Mouse (Mus musculus): ENCODE data around the gene Tmem132c. TPM values are rescaled to one million over a fixed set of nuclear protein-coding genes. Genes with fewer than 3 reads are reported as not detected.

The Tmem132c gene
- total RNA-seq, 1 experiment from 2014 or later: 1.3 TPM

DNA sequence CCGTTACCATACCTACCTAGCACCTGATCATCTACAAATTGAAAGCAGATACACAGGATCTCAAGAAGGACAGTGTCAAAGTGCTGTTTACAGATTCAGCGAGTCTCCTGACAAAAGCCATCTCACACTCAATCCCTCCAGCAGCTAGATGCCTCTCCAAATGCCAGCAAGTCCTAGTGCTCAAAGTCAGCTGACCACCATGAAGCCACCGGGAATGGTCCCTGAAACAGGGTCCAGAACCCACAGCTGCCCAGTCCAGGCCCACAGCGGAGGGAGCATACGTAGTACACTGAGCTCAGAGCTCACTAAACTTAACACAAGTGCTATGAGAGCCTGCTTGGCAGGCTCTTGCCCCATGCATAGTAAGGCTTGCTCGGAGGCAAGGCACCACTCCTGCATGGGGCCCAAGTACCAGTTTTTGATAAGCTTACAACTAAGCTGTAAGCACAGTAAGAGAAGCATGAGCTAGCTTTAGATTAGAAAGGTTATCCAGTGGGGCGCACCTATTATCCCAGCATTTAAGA, 367.6 kb downstream of the Tmem132c start:
- no peak for DNase-seq

DNA sequence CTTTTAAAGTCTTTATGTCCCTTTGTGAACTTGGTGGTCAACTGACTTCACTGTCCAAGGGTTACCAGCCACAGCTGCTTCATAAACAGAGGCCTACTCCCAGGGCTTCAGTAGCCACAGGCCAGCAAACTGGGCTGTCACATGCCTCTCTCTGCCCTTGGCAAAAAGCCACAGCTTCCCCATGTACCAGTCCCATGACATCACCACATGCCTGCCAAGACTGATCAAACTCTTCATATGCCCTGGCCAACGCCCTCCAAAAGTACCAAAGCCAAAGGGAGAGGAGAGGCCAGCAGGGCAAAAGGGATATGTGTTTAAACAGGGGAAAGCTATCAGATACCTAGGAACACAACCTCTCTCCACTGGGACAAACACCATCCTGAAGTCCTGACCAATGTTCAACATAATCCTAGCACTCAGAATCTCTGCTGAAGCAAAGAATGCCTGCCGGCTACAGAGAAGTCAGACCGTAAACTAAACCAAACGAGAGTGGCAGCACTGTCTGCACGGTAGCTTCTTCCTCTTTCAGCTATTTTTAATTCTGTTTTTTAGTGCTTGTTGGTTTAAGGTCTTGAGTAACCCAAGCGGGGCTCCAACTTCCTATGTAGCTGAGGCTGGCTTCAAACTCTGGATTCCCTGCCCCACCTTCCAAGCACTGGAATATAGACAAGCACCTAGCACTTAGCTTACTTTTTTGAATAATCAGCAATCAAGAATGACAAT, 369.3 kb downstream of the Tmem132c start:
- peak; percentile 39 for DNase-seq

DNA sequence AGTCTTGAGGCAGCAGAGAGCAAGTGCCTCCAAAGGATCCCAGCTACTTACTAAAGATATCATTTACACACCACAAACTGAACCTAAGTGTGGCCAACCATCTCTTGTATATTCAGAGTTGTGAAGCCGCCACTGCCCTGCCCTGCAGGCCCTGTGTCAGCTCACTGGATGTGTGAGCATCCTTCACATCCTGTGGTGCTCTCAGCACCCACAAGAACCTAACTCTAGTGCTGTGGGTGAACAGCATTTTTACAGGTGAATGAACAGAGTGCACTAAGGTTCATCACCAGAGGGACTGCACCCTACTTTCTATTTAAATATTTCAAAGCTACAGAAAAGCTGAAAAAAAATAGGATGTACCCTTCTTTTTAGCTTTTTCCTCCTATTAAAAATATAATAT, 370.3 kb downstream of the Tmem132c start:
- no peak for DNase-seq

DNA sequence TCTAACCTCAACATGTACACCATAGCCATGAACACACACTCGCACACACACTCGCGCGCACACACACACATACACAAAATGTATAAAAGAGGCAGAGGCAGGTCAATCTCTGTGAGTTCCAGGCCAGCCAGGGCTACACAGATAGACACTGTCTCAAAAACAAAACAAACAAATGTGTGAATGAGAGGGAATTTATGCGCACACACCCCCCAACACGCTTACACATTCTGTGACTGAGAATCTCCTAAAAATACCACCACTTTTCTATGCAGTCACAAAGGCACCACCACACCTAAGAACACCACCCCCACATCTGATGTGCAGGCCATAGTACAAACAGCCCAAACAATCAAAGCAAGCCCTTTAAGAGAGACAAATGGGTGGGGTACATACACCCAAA, 370.8 kb downstream of the Tmem132c start:
- no peak for DNase-seq

Data from adrenal gland, postnatal 25 days (tissue).